Mouse (Mus musculus) heart, adult 2 months (tissue): Measurements from ENCODE around the gene Glis1. TPM values are rescaled to one million over a fixed set of nuclear protein-coding genes. Genes with fewer than 3 reads are reported as not detected.

Experiments used
- DNase-seq, 2 experiments: peaks; one replicate each; pipeline ENCODE4 v3.0.0; 2021
- H3K27ac ChIP-seq: fragments of 200-600 bp; 2 replicates; pipeline ENCODE4 v1.8.1; 2022
- H3K27me3 ChIP-seq: fragments of 200-500 bp; 2 replicates; pipeline ENCODE4 v1.6.1; 2012; ENCODE audit warnings: mild to moderate bottlenecking, low read length, inconsistent platforms, mixed read lengths; ENCODE audit not compliant: control insufficient read depth, insufficient read depth
- H3K36me3 ChIP-seq: fragments of 200-500 bp; 2 replicates; pipeline ENCODE4 v1.6.1; 2012; ENCODE audit warnings: low read length, inconsistent platforms; ENCODE audit not compliant: control insufficient read depth, insufficient read depth
- H3K4me1 ChIP-seq: fragments of 200-500 bp; 2 replicates; pipeline ENCODE4 v1.6.1; 2011; ENCODE audit warnings: low read length; ENCODE audit not compliant: control insufficient read depth, insufficient read depth
- H3K4me3 ChIP-seq: fragments of 200-600 bp; 2 replicates; pipeline ENCODE4 v1.8.1; 2022
- H3K79me2 ChIP-seq: fragments of 200-500 bp; replicated peaks from 2 replicates; pipeline ENCODE4 v1.6.1; 2012; ENCODE audit warnings: mild to moderate bottlenecking, inconsistent platforms, low read length, moderate library complexity, mixed read lengths; ENCODE audit not compliant: control insufficient read depth, insufficient read depth
- H3K9ac ChIP-seq: fragments of 200-500 bp; 2 replicates; pipeline ENCODE4 v1.6.1; 2012; ENCODE audit warnings: low read depth, mild to moderate bottlenecking, control low read depth, inconsistent platforms, low read length, mixed read lengths
- CTCF ChIP-seq: fragments of 200-600 bp; IDR thresholded peaks from 2 replicates; pipeline ENCODE4 v1.8.1; 2022; ENCODE audit warnings: antibody characterized with exemption, mild to moderate bottlenecking, moderate library complexity
- EP300 ChIP-seq: fragments of 200-500 bp; IDR thresholded peaks from 2 replicates; pipeline ENCODE4 v1.6.1; 2011; ENCODE audit warnings: low read depth, low read length, control low read depth; ENCODE audit not compliant: insufficient read depth
- POLR2A ChIP-seq: fragments of 200-500 bp; IDR thresholded peaks from 2 replicates; pipeline ENCODE4 v1.6.1; 2011; ENCODE audit warnings: mild to moderate bottlenecking, low read depth, low read length, control low read depth; ENCODE audit not compliant: insufficient read depth
- WGBS: fragments of 180-500 bp; shearing (Covaris S2); methylation state at CpG from one replicate; pipeline ENCODE4 v1.1.7; 2018; 5-methylcytosine and 5-hydroxymethylcytosine counted together
- intact Hi-C: fragments of 180-260 bp; cut with DNase I; formaldehyde crosslinking; loops from one replicate; pipeline ENCODE4 v1.15.1; 2025
- long read RNA-seq: library from polyadenylated mRNA; stranded (forward); transcript quantifications from one replicate; pipeline ENCODE4 v2.0.0, GENCODE M21; 2021
- polyA plus RNA-seq: library from polyadenylated mRNA; depleted of rRNA; stranded (reverse); fragments of >200 nt; gene quantifications from 2 replicates; pipeline ENCODE4 v1.2.3, GENCODE M21; 2012; rRNA removed
- total RNA-seq, 2 experiments: library from RNA; stranded (reverse); gene quantifications; 2 replicates each; pipeline ENCODE4 v1.2.3; 2021

Glis1 gene
- total RNA-seq = under 1 TPM; 0.30 to 0.52 TPM
- 0.18 and 0.29 TPM in 2 replicates for polyA plus RNA-seq
- long read RNA-seq = 0 reads

GRCm38 (mm10) chr4:107434356-107435237, at the start of gene Glis1:
Gene Glis1, plus strand, starts transcription at chr4:107434591.
- no peaks in the 10 kb centered on the region for H3K79me2 ChIP-seq
- under 1% methylated on average over 76 of the region's 112 CpGs for WGBS
- TF ChIP-seq CTCF (no peak), EP300 (no peak), POLR2A (no peak)
- intact Hi-C loops = no loop called here
- no peaks in the 10 kb centered on the region for H3K4me1 ChIP-seq
- DNase-seq = peak; percentile 76 to 82
- no peak within 1 kb of the TSS for H3K27ac ChIP-seq
- peak within 1 kb of the TSS; percentile 59 for H3K4me3 ChIP-seq
- peaks cover 5% of the 10 kb centered on the region for H3K27me3 ChIP-seq
- peak within 1 kb of the TSS; percentile 23 for H3K9ac ChIP-seq
- no peaks in the 10 kb centered on the region for H3K36me3 ChIP-seq

GRCm38 (mm10) chr4:107387038-107387437, 47.4 kb upstream of the Glis1 start:
- DNase-seq = peak in 1 of 2 experiments; percentile 36
- Histone ChIP-seq H3K36me3 (no peaks in the 10 kb centered on the region), H3K4me1 (no peaks in the 10 kb centered on the region), H3K27me3 (no peaks in the 10 kb centered on the region), H3K9ac (no peak overlapping the region), H3K79me2 (no peaks in the 10 kb centered on the region), H3K4me3 (no peak overlapping the region), H3K27ac (no peak overlapping the region)
- TF ChIP-seq EP300 (no peak), POLR2A (no peak), CTCF (no peak)
- intact Hi-C loops = no loop called here
- 74% methylated on average over 4 of the region's 4 CpGs for WGBS

GRCm38 (mm10) chr4:107387465-107387864, 46.9 kb upstream of the Glis1 start:
- Histone ChIP-seq H3K27ac (no peak overlapping the region), H3K27me3 (no peaks in the 10 kb centered on the region), H3K4me1 (no peaks in the 10 kb centered on the region), H3K4me3 (no peak overlapping the region), H3K9ac (no peak overlapping the region), H3K36me3 (no peaks in the 10 kb centered on the region), H3K79me2 (no peaks in the 10 kb centered on the region)
- 90% methylated on average over 8 of the region's 8 CpGs for WGBS
- no peak for TF ChIP-seq CTCF
- TF ChIP-seq POLR2A = no peak
- TF ChIP-seq EP300 = no peak
- intact Hi-C loops = no loop called here
- no peak for DNase-seq

- TF ChIP-seq CTCF = no peak
- TF ChIP-seq POLR2A = no peak
- no peak for TF ChIP-seq EP300
- no peak for DNase-seq
- Histone ChIP-seq H3K79me2 (no peaks in the 10 kb centered on the region), H3K27ac (no peak overlapping the region), H3K4me1 (no peaks in the 10 kb centered on the region), H3K9ac (no peak overlapping the region), H3K27me3 (no peaks in the 10 kb centered on the region), H3K36me3 (no peaks in the 10 kb centered on the region), H3K4me3 (no peak overlapping the region)
- WGBS = 90% methylated on average over 2 of the region's 2 CpGs
- intact Hi-C loops = no loop called here
Measured at GRCm38 (mm10) chr4:107388291-107388690, 46.1 kb upstream of the Glis1 start.

- no peak overlapping the region for H3K4me3 ChIP-seq
- H3K27me3 ChIP-seq = no peaks in the 10 kb centered on the region
- no peak for DNase-seq
- H3K79me2 ChIP-seq = no peaks in the 10 kb centered on the region
- WGBS = 94% methylated on average over 3 of the region's 3 CpGs
- intact Hi-C loops = no loop called here
- H3K27ac ChIP-seq = no peak overlapping the region
- H3K9ac ChIP-seq = no peak overlapping the region
- no peaks in the 10 kb centered on the region for H3K36me3 ChIP-seq
- no peak for TF ChIP-seq CTCF
- TF ChIP-seq EP300 = no peak
- TF ChIP-seq POLR2A = no peak
- no peaks in the 10 kb centered on the region for H3K4me1 ChIP-seq
Measured at GRCm38 (mm10) chr4:107389345-107389744, 45.0 kb upstream of the Glis1 start.

- WGBS = 95% methylated on average over 2 of the region's 2 CpGs
- Histone ChIP-seq H3K9ac (no peak overlapping the region), H3K27me3 (no peaks in the 10 kb centered on the region), H3K36me3 (no peaks in the 10 kb centered on the region), H3K27ac (no peak overlapping the region), H3K79me2 (no peaks in the 10 kb centered on the region), H3K4me1 (no peaks in the 10 kb centered on the region), H3K4me3 (no peak overlapping the region)
- DNase-seq = no peak
- no peak for TF ChIP-seq POLR2A
- TF ChIP-seq CTCF = no peak
- no peak for TF ChIP-seq EP300
- intact Hi-C loops = no loop called here
Measured at GRCm38 (mm10) chr4:107393771-107394170, 40.6 kb upstream of the Glis1 start.
